Mouse (Mus musculus) C2C12 (cell line): ENCODE results near the gene Mpg.

Source experiments
- CTCF ChIP-seq: IDR thresholded peaks from one replicate; pipeline ENCODE4 v1.5.1; 2011; ENCODE audit not compliant: control insufficient read depth, insufficient read depth, insufficient read length
- MAX ChIP-seq: IDR thresholded peaks from one replicate; pipeline ENCODE4 v1.6.1; 2011; ENCODE audit warnings: mild to moderate bottlenecking, control low read depth
- USF1 ChIP-seq: IDR thresholded peaks from one replicate; pipeline ENCODE4 v1.6.1; 2011; ENCODE audit warnings: low read depth, mild to moderate bottlenecking, control low read depth, moderate library complexity

DNA sequence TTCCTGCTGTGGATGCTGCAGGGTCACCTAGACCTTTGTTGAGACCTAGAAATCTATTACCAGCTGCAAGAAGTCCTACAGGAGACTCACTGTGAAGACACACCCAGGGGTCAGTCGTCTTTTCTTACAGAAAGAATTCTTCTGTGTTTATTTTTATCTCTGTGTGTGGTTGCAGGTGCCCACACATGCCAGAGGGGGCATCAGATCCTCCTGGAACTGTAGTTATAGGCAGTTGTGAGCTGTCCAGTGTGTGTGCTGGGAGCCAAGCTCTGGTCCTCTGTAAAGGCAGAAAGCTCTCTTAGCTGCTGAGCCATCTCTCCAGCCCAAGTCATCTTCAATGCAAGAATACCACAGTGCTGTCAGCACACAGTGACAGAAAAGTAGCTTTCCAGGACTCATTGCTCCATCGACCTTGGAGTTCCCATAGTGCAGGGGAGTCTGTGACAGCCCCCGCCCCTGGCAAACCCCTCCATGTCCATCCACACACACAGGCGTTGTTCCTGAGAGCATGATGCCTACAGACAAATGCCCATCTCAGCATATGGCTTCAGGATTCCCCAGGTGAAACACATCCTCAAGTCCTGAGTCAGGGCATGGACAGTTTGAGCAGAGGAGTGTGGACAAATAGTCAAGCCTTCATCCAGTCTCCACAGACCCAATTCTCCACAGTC lies 2.9 kb upstream of the Mpg start:
- no peak for TF ChIP-seq CTCF
- TF ChIP-seq USF1 = no peak
- TF ChIP-seq MAX = no peak
